Mouse (Mus musculus) MEL (cell line): ENCODE data around the gene 9930021J03Rik. TPM values are rescaled to one million over a fixed set of nuclear protein-coding genes. Genes with fewer than 3 reads are reported as not detected.

ENCODE experiments used
- DNase-seq: peaks from one replicate; pipeline ENCODE4 v3.0.0; 2011; ENCODE audit warnings: low read depth, low spot score
- H3K27ac ChIP-seq: 2 replicates; pipeline ENCODE4 v1.5.1; 2012; ENCODE audit warnings: low read depth, mild to moderate bottlenecking, control low read depth, low read length, moderate library complexity; ENCODE audit not compliant: control insufficient read depth
- H3K27me3 ChIP-seq, 2 experiments: fragments of 150-350 bp in 1 of 2; sonication (generic) in 1 of 2; 2 replicates each; pipeline ENCODE4 v1.6.1; 2012; ENCODE audit warnings: low read length in 2 of 2, mild to moderate bottlenecking in 2 of 2, improper control_type of control experiment in 1 of 2, moderate library complexity in 1 of 2; ENCODE audit not compliant: insufficient read depth in 2 of 2, control insufficient read depth in 1 of 2
- H3K36me3 ChIP-seq, 2 experiments: 2 replicates each; pipeline ENCODE4 v1.6.1; 2012 to 2014; ENCODE audit warnings: low read length in 2 of 2, improper control_type of control experiment in 1 of 2, inconsistent platforms in 1 of 2, mild to moderate bottlenecking in 1 of 2; ENCODE audit not compliant: insufficient read depth in 2 of 2, control insufficient read depth in 1 of 2
- H3K4me1 ChIP-seq, 2 experiments: fragments of 150-350 bp in 1 of 2; sonication (generic) in 1 of 2; 2 replicates each; pipeline ENCODE4 v1.6.1; 2012; ENCODE audit warnings: low read length in 2 of 2, improper control_type of control experiment in 1 of 2, mild to moderate bottlenecking in 1 of 2; ENCODE audit not compliant: insufficient read depth in 2 of 2, control insufficient read depth in 1 of 2
- H3K4me3 ChIP-seq, 2 experiments: fragments of 150-350 bp in 1 of 2; sonication (generic) in 1 of 2; 2 replicates each; pipeline ENCODE4 v1.5.1; 2012; ENCODE audit warnings: low read depth in 2 of 2, low read length in 2 of 2, mild to moderate bottlenecking in 2 of 2, moderate library complexity in 2 of 2, control low read depth in 1 of 2, improper control_type of control experiment in 1 of 2; ENCODE audit not compliant: control insufficient read depth in 1 of 2, insufficient read depth in 1 of 2
- H3K79me2 ChIP-seq: 2 replicates; pipeline ENCODE4 v1.6.1; 2012; ENCODE audit warnings: mild to moderate bottlenecking, low read length, moderate library complexity; ENCODE audit not compliant: control insufficient read depth, poor library complexity, insufficient read depth
- H3K9ac ChIP-seq: 2 replicates; pipeline ENCODE4 v1.6.1; 2012; ENCODE audit warnings: low read depth, mild to moderate bottlenecking, control low read depth, low read length, moderate library complexity; ENCODE audit not compliant: control insufficient read depth, poor library complexity, severe bottlenecking
- H3K9me3 ChIP-seq: fragments of 150-350 bp; sonication (generic); replicated peaks from 2 replicates; pipeline ENCODE4 v1.6.1; 2012; ENCODE audit warnings: mild to moderate bottlenecking, low read length, improper control_type of control experiment, moderate library complexity; ENCODE audit not compliant: insufficient read depth
- BHLHE40 ChIP-seq: IDR thresholded peaks from 2 replicates; pipeline ENCODE4 v1.6.1; 2012; ENCODE audit warnings: low read depth, mild to moderate bottlenecking, inconsistent platforms, low read length, improper control_type of control experiment, borderline replicate concordance
- CHD1 ChIP-seq: IDR thresholded peaks from 2 replicates; pipeline ENCODE4 v1.6.1; 2012; ENCODE audit warnings: low read depth, mild to moderate bottlenecking, inconsistent platforms, low read length, improper control_type of control experiment
- CHD2 ChIP-seq: IDR thresholded peaks from 2 replicates; pipeline ENCODE4 v1.6.1; 2011; ENCODE audit warnings: low read length, improper control_type of control experiment
- E2F4 ChIP-seq: IDR thresholded peaks from 2 replicates; pipeline ENCODE4 v1.6.1; 2011; ENCODE audit warnings: low read depth, low read length, improper control_type of control experiment, borderline replicate concordance
- ELF1 ChIP-seq: IDR thresholded peaks from 2 replicates; pipeline ENCODE4 v1.6.1; 2014; ENCODE audit warnings: low read depth, mild to moderate bottlenecking, inconsistent platforms, low read length, improper control_type of control experiment, moderate library complexity
- EP300 ChIP-seq, 2 experiments: IDR thresholded peaks; 2 replicates each; pipeline ENCODE4 v1.6.1; 2011; ENCODE audit warnings: improper control_type of control experiment in 2 of 2, low read length in 2 of 2, low read depth in 1 of 2, mild to moderate bottlenecking in 1 of 2
- GABPA ChIP-seq: IDR thresholded peaks from 2 replicates; pipeline ENCODE4 v1.6.1; 2012; ENCODE audit warnings: low read depth, mild to moderate bottlenecking, inconsistent platforms, low read length, improper control_type of control experiment, moderate library complexity
- GATA1 ChIP-seq: IDR thresholded peaks from 2 replicates; pipeline ENCODE4 v1.6.1; 2011; ENCODE audit warnings: low read depth, low read length, improper control_type of control experiment
- MAFK ChIP-seq: IDR thresholded peaks from 2 replicates; pipeline ENCODE4 v1.6.1; 2011; ENCODE audit warnings: low read depth, mild to moderate bottlenecking, low read length, improper control_type of control experiment, borderline replicate concordance
- MEF2A ChIP-seq: IDR thresholded peaks from 2 replicates; pipeline ENCODE4 v1.6.1; 2014; ENCODE audit warnings: low read depth, mild to moderate bottlenecking, inconsistent platforms, low read length, improper control_type of control experiment; ENCODE audit not compliant: poor library complexity, insufficient replicate concordance, severe bottlenecking; ENCODE audit errors: extremely low read depth
- POLR2A ChIP-seq, 2 experiments: IDR thresholded peaks; 2 replicates each; pipeline ENCODE4 v1.6.1; 2011 to 2012; ENCODE audit warnings: low read length in 2 of 2, mild to moderate bottlenecking in 2 of 2, control low read depth in 1 of 2, improper control_type of control experiment in 1 of 2, low read depth in 1 of 2, moderate library complexity in 1 of 2; ENCODE audit not compliant: control insufficient read depth in 1 of 2, insufficient read depth in 1 of 2, poor library complexity in 1 of 2
- POLR2AphosphoS5 ChIP-seq: IDR thresholded peaks from 2 replicates; pipeline ENCODE4 v1.6.1; 2012; ENCODE audit warnings: low read depth, borderline replicate concordance, mild to moderate bottlenecking, inconsistent platforms, low read length, moderate library complexity, mixed read lengths
- RAD21 ChIP-seq: IDR thresholded peaks from 2 replicates; pipeline ENCODE4 v1.6.1; 2011; ENCODE audit warnings: mild to moderate bottlenecking, low read depth, low read length, improper control_type of control experiment
- TAL1 ChIP-seq: IDR thresholded peaks from 2 replicates; pipeline ENCODE4 v1.6.1; 2012; ENCODE audit warnings: mild to moderate bottlenecking, inconsistent platforms, low read length, moderate library complexity, mixed read lengths
- TBP ChIP-seq: IDR thresholded peaks from 2 replicates; pipeline ENCODE4 v1.8.0; 2011; ENCODE audit warnings: low read depth, low read length, improper control_type of control experiment
- USF1 ChIP-seq: IDR thresholded peaks from 2 replicates; pipeline ENCODE4 v1.6.1; 2014; ENCODE audit warnings: low read depth, mild to moderate bottlenecking, inconsistent platforms, low read length, improper control_type of control experiment, moderate library complexity
- USF2 ChIP-seq, 2 experiments: IDR thresholded peaks; 2 replicates each; pipeline ENCODE4 v1.6.1; 2011 to 2012; ENCODE audit warnings: improper control_type of control experiment in 2 of 2, low read length in 2 of 2, borderline replicate concordance in 1 of 2, inconsistent platforms in 1 of 2, low read depth in 1 of 2, mild to moderate bottlenecking in 1 of 2; ENCODE audit not compliant: insufficient read depth in 1 of 2
- ZC3H11A ChIP-seq: IDR thresholded peaks from 2 replicates; pipeline ENCODE4 v1.6.1; 2012; ENCODE audit warnings: low read depth, mild to moderate bottlenecking, inconsistent platforms, low read length, improper control_type of control experiment
- ZKSCAN1 ChIP-seq: IDR thresholded peaks from 2 replicates; pipeline ENCODE4 v1.6.1; 2012; ENCODE audit warnings: low read depth, mild to moderate bottlenecking, inconsistent platforms, low read length, improper control_type of control experiment, moderate library complexity
- ZNF384 ChIP-seq: IDR thresholded peaks from 2 replicates; pipeline ENCODE4 v1.6.1; 2012; ENCODE audit warnings: low read depth, mild to moderate bottlenecking, inconsistent platforms, low read length, improper control_type of control experiment
- polyA plus RNA-seq, 2 experiments: library from polyadenylated mRNA; stranded (reverse) in 1 of 2; unstranded in 1 of 2; fragments of >175 nt in 1 of 2; fragments of >200 nt in 1 of 2; gene quantifications; 2 replicates each; pipeline versions ENCODE4 v1.2.1 to v1.2.4; 2012; ENCODE audit warnings: low replicate concordance in 2 of 2, low read depth in 1 of 2; ENCODE audit not compliant: insufficient read length in 2 of 2, insufficient read depth in 1 of 2, missing spikeins in 1 of 2
- total RNA-seq: library from RNA; depleted of rRNA; stranded (reverse); fragments of 300-350 nt; gene quantifications from 2 replicates; pipeline ENCODE4 v1.2.3, GENCODE M21; 2012; rRNA removed

The 9930021J03Rik gene
- 19.9 and 20.6 TPM in 2 replicates for total RNA-seq
- 100 to 1,000 TPM in 1 of 2 experiments, 10 to 100 TPM in 1; 40.9 to 216 TPM for polyA plus RNA-seq

- peak within 1 kb of the TSS; percentile 59 for H3K27ac ChIP-seq
- peaks cover 52% of the 10 kb centered on the region for H3K79me2 ChIP-seq
- peak within 1 kb of the TSS; percentile 67 to 76 for H3K4me3 ChIP-seq
- peak within 1 kb of the TSS; percentile 88 for H3K9ac ChIP-seq
- DNase-seq: peak; percentile 100
- TF ChIP-seq EP300 (IDR thresholded peaks at IDR 0.05; ENCODE audit: low read depth in 1 of 2, low read length in 2 of 2): no peak
- TF ChIP-seq CHD2: no peak
- TF ChIP-seq E2F4: no peak
- TF ChIP-seq POLR2A (IDR thresholded peaks at IDR 0.05; ENCODE audit: control insufficient read depth in 1 of 2, insufficient read depth in 1 of 2, low read depth in 1 of 2, low read length in 2 of 2, poor library complexity in 1 of 2): peak in 1 of 2 experiments; percentile 80; a peak in 2 of 4 replicates
- peaks cover 0 to 42% of the 10 kb centered on the region in 2 experiments; a peak in 3 of 4 replicates for H3K36me3 ChIP-seq
- no peaks in the 10 kb centered on the region for H3K9me3 ChIP-seq
- peaks cover 17 to 26% of the 10 kb centered on the region in 2 experiments for H3K4me1 ChIP-seq
- H3K27me3 ChIP-seq: no peaks in the 10 kb centered on the region
These were observed at the start of gene 9930021J03Rik for GRCm38 (mm10) chr19:29805917-29806785. TSS of gene 9930021J03Rik (minus strand) at chr19:29805989.

GRCm38 (mm10) chr19:29853711-29854110 is 47.9 kb upstream of the 9930021J03Rik start:
- H3K79me2 ChIP-seq: no peaks in the 10 kb centered on the region
- TF ChIP-seq GATA1 (no peak), ELF1 (no peak), ZKSCAN1 (no peak)
- TF ChIP-seq, all 39 proteins: peak for 0
- peaks cover 14 to 24% of the 10 kb centered on the region in 2 experiments for H3K4me1 ChIP-seq
- DNase-seq: no peak
- H3K4me3 ChIP-seq: no peak overlapping the region
- no peak overlapping the region for H3K27ac ChIP-seq
- peaks cover 0 to 21% of the 10 kb centered on the region in 2 experiments; a peak in 2 of 4 replicates for H3K36me3 ChIP-seq
- no peak overlapping the region for H3K9ac ChIP-seq
- H3K9me3 ChIP-seq: no peaks in the 10 kb centered on the region
- H3K27me3 ChIP-seq: peaks cover 0 to 6% of the 10 kb centered on the region in 2 experiments; a peak in 1 of 4 replicates

DNA sequence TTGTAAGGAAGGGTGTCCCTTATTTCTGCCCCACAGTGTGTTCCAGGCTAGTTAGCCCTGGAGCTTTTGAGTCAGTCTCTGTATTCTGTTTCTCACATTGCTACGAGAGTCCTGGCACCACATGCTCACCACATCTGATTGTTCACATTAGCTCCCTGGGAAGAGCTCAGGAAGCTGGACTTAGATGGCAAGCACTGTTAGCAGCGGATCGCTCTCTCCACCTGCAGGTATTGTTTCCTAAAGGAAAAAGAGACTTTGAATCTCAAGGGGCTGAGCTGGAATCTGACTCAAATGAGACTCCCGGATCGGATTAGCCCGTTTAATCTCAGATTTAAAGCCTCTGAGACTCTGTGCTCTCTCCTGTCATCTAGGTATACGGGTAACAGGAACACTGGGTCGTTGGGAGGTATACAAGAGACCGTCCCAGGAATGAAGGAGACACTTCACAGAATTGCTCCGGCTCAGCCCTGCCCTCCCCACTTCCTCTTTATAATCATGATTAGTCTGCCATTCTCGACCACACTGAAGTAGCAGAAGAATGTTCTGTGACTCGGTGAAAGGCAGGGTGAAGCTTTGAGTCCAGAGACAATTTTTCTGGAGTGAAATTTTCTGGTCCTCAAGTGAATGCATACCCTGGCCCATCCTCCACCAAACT is 45.4 kb upstream of the 9930021J03Rik start:
- H3K9me3 ChIP-seq: no peaks in the 10 kb centered on the region
- peak overlapping the region; percentile 47 for H3K9ac ChIP-seq
- DNase-seq: peak; percentile 96
- peaks cover 0 to 21% of the 10 kb centered on the region in 2 experiments; a peak in 2 of 4 replicates for H3K36me3 ChIP-seq
- H3K27ac ChIP-seq: peak overlapping the region; percentile 44
- no peaks in the 10 kb centered on the region for H3K27me3 ChIP-seq
- H3K4me1 ChIP-seq: peaks cover 14 to 24% of the 10 kb centered on the region in 2 experiments
- peak overlapping the region; percentile 41 to 47 for H3K4me3 ChIP-seq
- no peaks in the 10 kb centered on the region for H3K79me2 ChIP-seq
- TF ChIP-seq ZKSCAN1: no peak
- no peak for TF ChIP-seq GABPA
- no peak for TF ChIP-seq RAD21
- 0 out of 2 replicates have a peak, but pooled peaks have one; percentile 10 for TF ChIP-seq BHLHE40
- TF ChIP-seq MAFK: no peak
- TF ChIP-seq TAL1: no peak
- no peak; the same call in 1 of the 2 replicates for TF ChIP-seq CHD2
- TF ChIP-seq EP300 (IDR thresholded peaks at IDR 0.05; ENCODE audit: low read depth in 1 of 2, low read length in 2 of 2): peak; percentile 71 to 87
- 0 out of 2 replicates have a peak, but pooled peaks have one; percentile 69 for TF ChIP-seq TBP
- TF ChIP-seq MEF2A: no peak
- TF ChIP-seq CHD1: no peak
- no peak for TF ChIP-seq USF2 (IDR thresholded peaks at IDR 0.05; ENCODE audit: borderline replicate concordance in 1 of 2, insufficient read depth in 1 of 2, low read depth in 1 of 2, low read length in 2 of 2)
- TF ChIP-seq ZC3H11A: no peak
- TF ChIP-seq E2F4: peak; percentile 27; the same call in 1 of the 2 replicates
- TF ChIP-seq ZNF384: no peak
- no peak for TF ChIP-seq USF1
- TF ChIP-seq POLR2AphosphoS5: no peak
